Mouse (Mus musculus) liver, embryonic 11.5 days (tissue): ENCODE measurements at regions not wholly inside any gene's neighbourhood (a gene's known extent, or its start where the extent isn't known, plus 50 kb on each side); places are given as distances from the start of the nearest gene placed in this dataset.
A peak's percentile ranks its signal among the peaks of the same experiment; 100 is the strongest.
"Not testable (repeated sequence)": the region's sequence is repeated elsewhere in the genome, so short reads cannot be mapped to it uniquely, and the experiment has no call there.

Source experiments
- ATAC-seq: fragments of 200-750 bp; cut with Nextera tagmentation; replicated peaks from 2 replicates; pipeline ENCODE4 v1.8.0; 2017; ENCODE audit warnings: moderate number of reproducible peaks, mild to moderate bottlenecking, moderate TSS enrichment, moderate library complexity; ENCODE audit not compliant: low FRiP score
- DNase-seq: peaks from one replicate; pipeline ENCODE4 v3.0.0-alpha.2; 2017; ENCODE audit warnings: low spot score
- H3K27ac ChIP-seq: fragments of 300-500 bp; sonication (generic); 2 replicates; pipeline ENCODE4 v1.5.1; 2014; ENCODE audit warnings: mild to moderate bottlenecking, low read depth, low read length, control low read depth
- H3K27me3 ChIP-seq: fragments of 300-500 bp; sonication (generic); replicated peaks from 2 replicates; pipeline ENCODE4 v1.6.1; 2014; ENCODE audit warnings: low read length, mixed read lengths; ENCODE audit not compliant: control insufficient read depth, insufficient read depth
- H3K36me3 ChIP-seq: fragments of 300-500 bp; sonication (generic); 2 replicates; pipeline ENCODE4 v1.6.1; 2014; ENCODE audit warnings: mild to moderate bottlenecking, low read length, moderate library complexity, mixed read lengths; ENCODE audit not compliant: control insufficient read depth, insufficient read depth
- H3K4me1 ChIP-seq: fragments of 300-500 bp; sonication (generic); replicated peaks from 2 replicates; pipeline ENCODE4 v1.6.1; 2014; ENCODE audit warnings: low read length, mixed read lengths; ENCODE audit not compliant: control insufficient read depth, insufficient read depth
- H3K4me2 ChIP-seq: fragments of 300-500 bp; sonication (generic); 2 replicates; pipeline ENCODE4 v1.6.1; 2014; ENCODE audit warnings: mild to moderate bottlenecking, control low read depth, moderate library complexity
- H3K4me3 ChIP-seq: fragments of 300-500 bp; sonication (generic); 2 replicates; pipeline ENCODE4 v1.5.1; 2014; ENCODE audit warnings: low read depth, low read length, control low read depth
- H3K9ac ChIP-seq: fragments of 300-500 bp; sonication (generic); 2 replicates; pipeline ENCODE4 v1.6.1; 2014; ENCODE audit warnings: low read depth, low read length, control low read depth
- H3K9me3 ChIP-seq: fragments of 300-500 bp; sonication (generic); 2 replicates; pipeline ENCODE4 v1.6.1; 2016; ENCODE audit warnings: low read length, inconsistent platforms, mixed read lengths; ENCODE audit not compliant: control insufficient read depth
- WGBS: fragments of 180-500 bp; shearing (Covaris S2); extraction: QIAGEN DNeasy Blood & Tissue Kit; methylation state at CpG from one replicate; pipeline ENCODE4 v1.1.7; 2014; 5-methylcytosine and 5-hydroxymethylcytosine counted together

GRCm38 (mm10) chr10:15697050-15697449 lies 979.0 kb upstream of the Gje1 start:
- H3K27me3 ChIP-seq = no peaks in the 10 kb centered on the region
- ATAC-seq (peak; percentile 56; the same call in 1 of the 2 replicates), DNase-seq (no peak)
- 68% methylated on average over 1 of the region's 1 CpGs for WGBS
- H3K4me1 ChIP-seq = no peaks in the 10 kb centered on the region
- no peak overlapping the region for H3K4me3 ChIP-seq
- H3K4me2 ChIP-seq = no peak overlapping the region
- no peaks in the 10 kb centered on the region for H3K36me3 ChIP-seq
- H3K27ac ChIP-seq = no peak overlapping the region
- no peak overlapping the region for H3K9ac ChIP-seq
- no peaks in the 10 kb centered on the region for H3K9me3 ChIP-seq

GRCm38 (mm10) chr10:15671638-15672037 lies 953.6 kb upstream of the Gje1 start:
- H3K36me3 ChIP-seq, H3K27ac ChIP-seq, DNase-seq, H3K4me2 ChIP-seq, ATAC-seq, H3K9ac ChIP-seq, H3K4me1 ChIP-seq, H3K9me3 ChIP-seq, H3K4me3 ChIP-seq, H3K27me3 ChIP-seq: not testable (repeated sequence)
- 82% methylated on average over 1 of the region's 1 CpGs for WGBS
